Mouse (Mus musculus) limb, embryonic 14.5 days (tissue): ENCODE results near the gene Fer. TPM values are rescaled to one million over a fixed set of nuclear protein-coding genes. Genes with fewer than 3 reads are reported as not detected.

ENCODE experiments used
- ATAC-seq: fragments of 200-750 bp; cut with Nextera tagmentation; 2 replicates; pipeline ENCODE4 v1.8.0; 2017; ENCODE audit warnings: low read depth, moderate number of reproducible peaks, moderate TSS enrichment; ENCODE audit not compliant: low FRiP score
- DNase-seq: peaks from one replicate; pipeline ENCODE4 v3.0.0-alpha.2; 2015; ENCODE audit warnings: low spot score
- H3K27ac ChIP-seq: fragments of 300-500 bp; sonication (generic); replicated peaks from 2 replicates; pipeline ENCODE4 v1.5.1; 2014; ENCODE audit warnings: low read depth, mild to moderate bottlenecking, low read length, moderate library complexity, mixed read lengths
- H3K27me3 ChIP-seq: fragments of 300-500 bp; sonication (generic); 2 replicates; pipeline ENCODE4 v1.6.1; 2014; ENCODE audit warnings: low read length, mixed read lengths; ENCODE audit not compliant: control insufficient read depth, insufficient read depth
- H3K36me3 ChIP-seq: fragments of 300-500 bp; sonication (generic); 2 replicates; pipeline ENCODE4 v1.6.1; 2014; ENCODE audit warnings: mild to moderate bottlenecking, low read length, moderate library complexity, mixed read lengths; ENCODE audit not compliant: control insufficient read depth, insufficient read depth
- H3K4me1 ChIP-seq: fragments of 300-500 bp; sonication (generic); 2 replicates; pipeline ENCODE4 v1.6.1; 2014; ENCODE audit warnings: antibody characterized with exemption, low read length, mixed read lengths; ENCODE audit not compliant: control insufficient read depth, insufficient read depth
- H3K4me2 ChIP-seq: fragments of 300-500 bp; sonication (generic); replicated peaks from 2 replicates; pipeline ENCODE4 v1.6.1; 2014; ENCODE audit warnings: low read depth, mild to moderate bottlenecking, low read length, moderate library complexity; ENCODE audit not compliant: severe bottlenecking
- H3K4me3 ChIP-seq: fragments of 300-500 bp; sonication (generic); replicated peaks from 2 replicates; pipeline ENCODE4 v1.5.1; 2014; ENCODE audit warnings: low read length
- H3K9ac ChIP-seq: fragments of 300-500 bp; sonication (generic); 2 replicates; pipeline ENCODE4 v1.6.1; 2014; ENCODE audit warnings: mild to moderate bottlenecking, low read depth, low read length, moderate library complexity; ENCODE audit not compliant: severe bottlenecking
- H3K9me3 ChIP-seq: fragments of 300-500 bp; sonication (generic); 2 replicates; pipeline ENCODE4 v1.6.1; 2016; ENCODE audit warnings: low read length; ENCODE audit not compliant: control insufficient read depth
- POLR2A ChIP-seq: fragments of 200-500 bp; IDR thresholded peaks from 2 replicates; pipeline ENCODE4 v1.8.0; 2012; ENCODE audit warnings: inconsistent platforms, mild to moderate bottlenecking, moderate library complexity, borderline replicate concordance; ENCODE audit not compliant: insufficient read depth, insufficient read length; ENCODE audit errors: extremely low read depth
- WGBS: fragments of 180-500 bp; shearing (Covaris S2); extraction: QIAGEN DNeasy Blood & Tissue Kit; methylation state at CpG from one replicate; pipeline ENCODE4 v1.1.7; 2014; 5-methylcytosine and 5-hydroxymethylcytosine counted together
- polyA plus RNA-seq, 2 experiments: library from polyadenylated mRNA; depleted of rRNA in 1 of 2; stranded (reverse) in 1 of 2; unstranded in 1 of 2; fragments of >200 nt; fragmentation: Nextera tagmentation in 1 of 2; extraction: Ambion mirVana in 1 of 2; gene quantifications; 2 replicates each; pipeline versions ENCODE4 v1.2.1 to v1.2.3; 2012 to 2014

The Fer gene
- polyA plus RNA-seq (2012; rRNA removed) (8.0 and 11.1 TPM in 2 replicates), polyA plus RNA-seq (2014; fragmentation: Nextera tagmentation; extraction: Ambion mirVana) (32.5 and 34.7 TPM in 2 replicates)

DNA sequence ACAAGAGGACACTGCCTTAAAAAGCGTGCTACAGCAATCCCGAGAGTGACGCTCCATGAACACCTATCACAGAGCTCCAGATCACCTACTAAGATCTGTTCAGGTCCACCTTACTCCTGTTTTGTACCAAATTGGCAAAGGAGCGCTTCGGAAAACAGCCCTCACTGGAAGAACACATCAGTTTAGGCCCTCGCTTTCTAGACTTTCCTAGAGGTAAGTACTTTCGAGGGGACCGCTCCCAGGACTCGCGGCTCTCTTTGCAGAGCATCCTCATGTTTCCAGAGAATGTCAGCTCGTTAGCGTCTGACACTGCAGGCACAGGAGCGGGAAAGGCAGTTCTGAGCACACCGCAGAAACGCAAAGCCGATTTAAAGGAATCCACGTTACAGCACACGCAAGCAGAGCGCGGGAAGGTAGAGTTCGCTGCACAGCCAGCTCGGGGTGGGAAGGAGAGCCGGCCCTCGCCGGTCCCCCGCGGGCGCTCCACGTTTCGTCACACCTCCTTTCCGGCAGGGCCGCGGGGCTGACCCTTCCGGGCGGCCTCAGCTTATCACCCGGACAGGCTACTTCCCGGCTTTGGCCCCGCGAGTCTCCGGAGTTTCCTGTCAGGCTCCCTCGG is at the start of gene Fer:
TSS of gene Fer (plus strand) at position 51 of the 619 bp plus-strand sequence.
- Histone ChIP-seq H3K9me3 (no peaks in the 10 kb centered on the region), H3K27me3 (no peaks in the 10 kb centered on the region), H3K27ac (peak within 1 kb of the TSS; percentile 81), H3K36me3 (no peaks in the 10 kb centered on the region), H3K4me1 (0 out of 2 replicates have a peak, but pooled peaks cover 4% of the 10 kb centered on the region), H3K4me3 (peak within 1 kb of the TSS; percentile 93), H3K4me2 (peak within 1 kb of the TSS; percentile 90), H3K9ac (peak within 1 kb of the TSS; percentile 83)
- DNase-seq (no peak), ATAC-seq (peak; percentile 43)
- TF ChIP-seq POLR2A, result no peak
- WGBS, result 1% methylated on average over 38 of the region's 41 CpGs

- TF ChIP-seq POLR2A, result no peak
- H3K27me3 ChIP-seq, result no peaks in the 10 kb centered on the region
- ATAC-seq, result no peak
- H3K36me3 ChIP-seq, result no peaks in the 10 kb centered on the region
- no peak for DNase-seq
- no peak overlapping the region for H3K9ac ChIP-seq
- no peaks in the 10 kb centered on the region for H3K9me3 ChIP-seq
- no peaks in the 10 kb centered on the region for H3K4me1 ChIP-seq
- no peak overlapping the region for H3K27ac ChIP-seq
- 83% methylated on average over 6 of the region's 6 CpGs for WGBS
- no peak overlapping the region for H3K4me2 ChIP-seq
- H3K4me3 ChIP-seq, result no peak overlapping the region
Measured at GRCm38 (mm10) chr17:63813552-63813951, 49.3 kb upstream of the Fer start.

DNA sequence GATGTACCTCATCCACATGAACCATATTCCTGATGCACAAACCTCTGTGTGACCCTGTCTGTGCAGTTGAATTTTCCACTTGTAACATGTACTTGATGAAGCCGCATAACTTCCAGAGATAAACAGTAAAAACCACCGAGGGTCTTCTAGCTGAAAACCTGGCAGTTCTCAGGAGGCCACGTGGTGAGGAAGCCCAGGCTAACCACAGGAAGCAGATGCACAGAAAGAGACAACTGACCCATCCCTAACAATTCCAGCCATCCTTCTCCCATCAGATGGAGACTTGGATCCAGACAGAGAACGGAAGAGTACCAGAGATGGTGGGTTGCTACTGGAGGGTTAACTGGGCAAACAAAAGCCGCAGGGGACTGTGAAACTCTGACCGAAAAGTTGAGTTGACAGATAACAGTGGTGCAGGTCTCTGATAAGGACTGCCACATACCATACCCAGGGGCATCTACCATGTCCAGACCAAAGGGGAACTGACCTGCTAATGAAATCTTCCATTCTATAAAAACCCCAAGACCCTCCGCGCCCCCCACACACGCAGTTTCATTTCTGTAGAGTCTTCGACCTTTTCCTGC is 44.3 kb upstream of the Fer start:
- DNase-seq (no peak), ATAC-seq (no peak)
- no peak overlapping the region for H3K27ac ChIP-seq
- H3K4me1 ChIP-seq, result no peaks in the 10 kb centered on the region
- H3K9ac ChIP-seq, result no peak overlapping the region
- no peak overlapping the region for H3K4me3 ChIP-seq
- WGBS, result 90% methylated on average over 10 of the region's 10 CpGs
- no peaks in the 10 kb centered on the region for H3K36me3 ChIP-seq
- no peak overlapping the region for H3K4me2 ChIP-seq
- H3K9me3 ChIP-seq, result no peaks in the 10 kb centered on the region
- TF ChIP-seq POLR2A, result no peak
- H3K27me3 ChIP-seq, result no peaks in the 10 kb centered on the region

DNA sequence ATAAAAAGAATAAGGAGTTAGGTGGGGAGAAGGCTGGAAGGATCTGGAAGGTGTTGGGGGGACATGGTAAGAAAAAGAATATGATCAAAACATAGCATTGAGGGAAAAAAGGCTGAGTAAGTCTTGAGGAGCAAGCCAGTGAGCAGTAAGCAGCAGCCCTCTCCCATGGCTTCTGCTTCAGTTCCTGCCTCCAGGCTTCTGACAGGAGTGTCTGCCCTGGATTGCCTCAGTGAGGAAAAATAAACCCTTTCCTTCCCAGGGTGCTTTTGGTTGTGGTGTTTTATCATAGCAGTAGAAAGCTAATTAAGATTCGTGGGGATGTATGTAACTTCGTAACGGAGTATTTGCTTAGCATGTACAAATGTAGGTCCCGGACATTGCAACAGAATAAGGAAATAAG is 38.7 kb upstream of the Fer start:
- no peak overlapping the region for H3K4me3 ChIP-seq
- DNase-seq (no peak), ATAC-seq (no peak)
- H3K4me2 ChIP-seq, result no peak overlapping the region
- no peak overlapping the region for H3K9ac ChIP-seq
- TF ChIP-seq POLR2A, result no peak
- H3K4me1 ChIP-seq, result no peaks in the 10 kb centered on the region
- H3K36me3 ChIP-seq, result no peaks in the 10 kb centered on the region
- no peaks in the 10 kb centered on the region for H3K9me3 ChIP-seq
- WGBS, result 90% methylated on average over 4 of the region's 4 CpGs
- no peak overlapping the region for H3K27ac ChIP-seq
- no peaks in the 10 kb centered on the region for H3K27me3 ChIP-seq

GRCm38 (mm10) chr17:63826196-63826595 is 36.7 kb upstream of the Fer start:
- Histone ChIP-seq H3K36me3 (no peaks in the 10 kb centered on the region), H3K9ac (no peak overlapping the region), H3K9me3 (no peaks in the 10 kb centered on the region), H3K4me1 (no peaks in the 10 kb centered on the region), H3K27me3 (no peaks in the 10 kb centered on the region), H3K27ac (no peak overlapping the region), H3K4me2 (no peak overlapping the region), H3K4me3 (no peak overlapping the region)
- DNase-seq (no peak), ATAC-seq (no peak)
- 80% methylated on average over 8 of the region's 8 CpGs for WGBS
- TF ChIP-seq POLR2A, result no peak
